Comparison of ENCODE assay signal across 26 mouse cellular contexts in genomic region chr9:64939281-64939680, GRCm38 (mm10). TPM values are rescaled to one million over a fixed set of nuclear protein-coding genes. Genes with fewer than 3 reads are reported as not detected.
A peak's percentile ranks its signal among the peaks of the same experiment; 100 is the strongest.
DNase-seq lines count a peak whose midpoint lies in the region; ATAC-seq and TF ChIP-seq lines count a peak whose summit lies in the region.
"Had no signal": no experiment of that assay in that cellular context is flagged by ENCODE, and none has a peak within 500 bp of the region (broad histone marks: within the 10 kb centered on the region; RNA-seq: fewer than 3 reads in every experiment).

No protein-coding gene starts in this region.

- peaks cover 10% of the 10 kb centered on the region; the same call in 1 of the 2 replicates for H3K4me1 ChIP-seq in lung, embryonic 14.5 days (ENCODE audit: insufficient read depth)
- peaks cover 27% of the 10 kb centered on the region for H3K4me1 ChIP-seq in liver, embryonic 16.5 days (ENCODE audit: control insufficient read depth, low read depth, low read length)

- no peaks in the 10 kb centered on the region for H3K36me3 ChIP-seq in lung, embryonic 14.5 days (ENCODE audit: insufficient read depth)
- no peaks in the 10 kb centered on the region for H3K36me3 ChIP-seq in liver, embryonic 16.5 days (ENCODE audit: control insufficient read depth, insufficient read depth)
- H3K36me3 ChIP-seq: embryonic facial prominence, embryonic 13.5 days; forebrain, embryonic 10.5 days; G1E; limb, embryonic 13.5 days; midbrain, embryonic 12.5 days; neural tube, embryonic 13.5 days had no signal

- H3K27ac ChIP-seq in lung, embryonic 14.5 days (ENCODE audit: low read depth) = no peak overlapping the region
- peak overlapping the region; percentile 46; the same call in 1 of the 2 replicates for H3K27ac ChIP-seq in liver, embryonic 16.5 days (ENCODE audit: low read length)
- H3K27ac ChIP-seq: embryonic facial prominence, embryonic 13.5 days; forebrain, embryonic 10.5 days; hindbrain, postnatal 0 days; kidney, postnatal 0 days; layer of hippocampus, adult 2 months; limb, embryonic 13.5 days; macrophage; midbrain, embryonic 12.5 days; neural tube, embryonic 13.5 days had no signal

- TF ChIP-seq CTCF in lung, embryonic 14.5 days (IDR thresholded peaks at IDR 0.05; ENCODE audit: low read depth) = no peak

- no peak for ATAC-seq in lung, embryonic 14.5 days (ENCODE audit: insufficient read depth)
- ATAC-seq in liver, embryonic 16.5 days (ENCODE audit: low read depth) = peak; percentile 23; the same call in 1 of the 2 replicates
- ATAC-seq: hindbrain, postnatal 0 days; intestine, postnatal 0 days had no signal

- H3K4me3 ChIP-seq in lung, embryonic 14.5 days (ENCODE audit: low read depth, low read length) = no peak overlapping the region
- H3K4me3 ChIP-seq in liver, embryonic 16.5 days (ENCODE audit: low read depth, low read length) = peak overlapping the region; percentile 5; the same call in 1 of the 2 replicates
- H3K4me3 ChIP-seq: embryonic facial prominence, embryonic 13.5 days; forebrain, embryonic 10.5 days; layer of hippocampus, adult 2 months; limb, embryonic 13.5 days; midbrain, embryonic 12.5 days; neural tube, embryonic 13.5 days had no signal

- 48% methylated on average over 4 of the region's 4 CpGs for WGBS in lung, embryonic 14.5 days
- WGBS in liver, embryonic 16.5 days (ENCODE audit: insufficient replicate concordance) = 27% methylated on average over 4 of the region's 4 CpGs

- H3K27me3 ChIP-seq in lung, embryonic 14.5 days (ENCODE audit: insufficient read depth, low read length) = no peaks in the 10 kb centered on the region; the same call in 1 of the 2 replicates
- peaks cover 4% of the 10 kb centered on the region for H3K27me3 ChIP-seq in liver, embryonic 16.5 days (ENCODE audit: control insufficient read depth, insufficient read depth, low read depth, low read length)
- H3K27me3 ChIP-seq: neural tube, embryonic 13.5 days had no signal

- DNase-seq in adrenal gland, postnatal 14 days = peak; percentile 54
- no peak for DNase-seq in adrenal gland, adult 8-10 months
- peak; percentile 10 for DNase-seq in lung, embryonic 14.5 days
- DNase-seq in lung, postnatal 14 days = no peak
- peak; percentile 93 for DNase-seq in NIH3T3 (ENCODE audit: low read depth)
- DNase-seq in layer of hippocampus, adult 18-20 months (ENCODE audit: low spot score in 2 of 2) = no peak
- no peak for DNase-seq in frontal cortex, postnatal 10 days (ENCODE audit: low spot score in 2 of 2)
- DNase-seq: cerebellum, adult 2 months; layer of hippocampus, postnatal 36 days; right cerebral cortex, adult 18-20 months; thymus, postnatal 36 days had no signal

- H3K4me2 ChIP-seq in lung, embryonic 14.5 days = no peak overlapping the region
- H3K4me2 ChIP-seq in liver, embryonic 16.5 days (ENCODE audit: low read depth, low read length) = peak overlapping the region; percentile 49
- H3K4me2 ChIP-seq: embryonic facial prominence, embryonic 13.5 days; limb, embryonic 13.5 days; midbrain, embryonic 12.5 days; neural tube, embryonic 13.5 days had no signal

- no peak overlapping the region for H3K9ac ChIP-seq in lung, embryonic 14.5 days
- 0 out of 2 replicates have a peak overlapping the region, but pooled peaks have one; percentile 13 for H3K9ac ChIP-seq in liver, embryonic 16.5 days (ENCODE audit: low read depth, low read length)
- H3K9ac ChIP-seq: embryonic facial prominence, embryonic 13.5 days; limb, embryonic 13.5 days; midbrain, embryonic 12.5 days; neural tube, embryonic 13.5 days had no signal

- no peaks in the 10 kb centered on the region for H3K9me3 ChIP-seq in lung, embryonic 14.5 days (ENCODE audit: low read depth, low read length)
- H3K9me3 ChIP-seq in liver, embryonic 16.5 days (replicated peaks; ENCODE audit: control insufficient read depth, low read length) = no peaks in the 10 kb centered on the region
- H3K9me3 ChIP-seq: embryonic facial prominence, embryonic 13.5 days; forebrain, embryonic 10.5 days; G1E; limb, embryonic 13.5 days; midbrain, embryonic 12.5 days; neural tube, embryonic 13.5 days had no signal

RNA-seq across cellular contexts. Expression of gene Slc24a1, which starts 12.1 kb away (rescaled TPM):
- total RNA-seq in adrenal gland, postnatal 14 days (2021) = 0.07 and 0.15 TPM in 2 replicates
- total RNA-seq in adrenal gland, adult 8-10 months (2022) = not detected
- polyA plus RNA-seq in lung, embryonic 14.5 days (2014; fragmentation: Nextera tagmentation; extraction: Ambion mirVana) = 0.04 and 0.09 TPM in 2 replicates
- polyA plus RNA-seq in liver, embryonic 16.5 days (2015; fragmentation: Nextera tagmentation; extraction: Ambion mirVana) = 0.05 and 0.07 TPM in 2 replicates
- under 1 TPM; 0.08 to 0.12 TPM for total RNA-seq in layer of hippocampus, adult 18-20 months (2021)
- total RNA-seq: gastrocnemius, adult 8-10 months; hematopoietic stem cell, adult 5-6 weeks; layer of hippocampus, postnatal 36 days had no signal
- polyA plus RNA-seq: embryonic facial prominence, embryonic 13.5 days; G1E; kidney, postnatal 0 days; macrophage; midbrain, embryonic 12.5 days; small intestine, adult 2 months had no signal

RNA-seq across cellular contexts. Expression of gene Ints14, which starts 21.4 kb away (rescaled TPM):
- total RNA-seq in adrenal gland, postnatal 14 days (2021) = 27.2 and 30.1 TPM in 2 replicates
- 10 to 100 TPM; 27.2 to 31.9 (median 28.8) TPM for total RNA-seq in adrenal gland, adult 8-10 months (2022)
- polyA plus RNA-seq in lung, embryonic 14.5 days (2014; fragmentation: Nextera tagmentation; extraction: Ambion mirVana) = 64.1 and 66.0 TPM in 2 replicates
- polyA plus RNA-seq in liver, embryonic 16.5 days (2015; fragmentation: Nextera tagmentation; extraction: Ambion mirVana) = 19.1 and 20.9 TPM in 2 replicates
- 10 to 100 TPM; 17.3 to 20.8 TPM for total RNA-seq in layer of hippocampus, adult 18-20 months (2021)

Comparison
In these comparisons a context has a peak if more than half of its experiments do, and no peak if none do; other contexts are left out.
1. DNase-seq: peak in adrenal gland, postnatal 14 days (single experiment), lung, embryonic 14.5 days (single experiment) and NIH3T3 (single experiment); none in adrenal gland, adult 8-10 months (single experiment), lung, postnatal 14 days (single experiment), layer of hippocampus, adult 18-20 months (0 of 2) and frontal cortex, postnatal 10 days (0 of 2).